Mouse (Mus musculus): ENCODE measurements around the gene Sacs.
"Not testable (repeated sequence)": the region's sequence is repeated elsewhere in the genome, so short reads cannot be mapped to it uniquely, and the experiment has no call there.

The Sacs gene

GRCm38 (mm10) chr14:61137994-61138726 lies at the start of gene Sacs:
TSS of gene Sacs (plus strand) at chr14:61138457.
- DNase-seq (ENCODE audit: low spot score in 2 of 2) = no peak

GRCm38 (mm10) chr14:61090955-61091354 lies 47.3 kb upstream of the Sacs start:
- DNase-seq (ENCODE audit: low spot score in 2 of 2) = no peak

- DNase-seq (ENCODE audit: low spot score in 2 of 2) = no peak
Measured at GRCm38 (mm10) chr14:61092073-61092472, 46.2 kb upstream of the Sacs start.

DNA sequence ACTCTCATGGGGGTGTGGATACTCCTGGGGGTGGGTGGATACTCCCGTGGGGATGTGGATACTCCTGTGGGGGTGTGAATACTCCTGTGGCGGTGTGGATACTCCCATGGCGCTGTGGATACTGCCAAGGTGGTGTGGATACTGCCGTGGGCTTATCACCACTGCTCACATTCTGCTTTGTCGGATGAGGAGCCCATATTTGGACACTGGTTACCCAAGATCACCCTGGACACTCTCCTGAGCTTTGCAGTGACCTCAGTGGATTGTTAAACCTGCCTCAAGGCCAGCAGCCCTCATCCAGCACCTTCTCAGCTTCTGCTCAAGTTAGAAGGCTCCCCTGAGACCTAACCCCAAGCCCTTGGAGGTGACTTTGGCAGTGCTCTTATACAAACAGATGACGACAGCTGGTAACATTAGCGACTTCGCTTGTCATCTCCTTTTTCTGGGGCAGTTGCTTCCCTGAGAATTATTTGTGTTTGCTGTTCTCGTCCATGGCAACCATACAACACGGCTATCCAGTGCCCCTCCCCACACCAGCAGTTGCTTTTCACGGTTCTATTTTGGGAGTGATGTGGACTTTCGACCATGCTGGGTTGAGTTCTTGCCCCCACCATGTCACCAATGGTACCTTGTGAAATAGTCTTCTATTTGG lies 40.2 kb upstream of the Sacs start:
- DNase-seq (ENCODE audit: low spot score in 2 of 2) = no peak

DNA sequence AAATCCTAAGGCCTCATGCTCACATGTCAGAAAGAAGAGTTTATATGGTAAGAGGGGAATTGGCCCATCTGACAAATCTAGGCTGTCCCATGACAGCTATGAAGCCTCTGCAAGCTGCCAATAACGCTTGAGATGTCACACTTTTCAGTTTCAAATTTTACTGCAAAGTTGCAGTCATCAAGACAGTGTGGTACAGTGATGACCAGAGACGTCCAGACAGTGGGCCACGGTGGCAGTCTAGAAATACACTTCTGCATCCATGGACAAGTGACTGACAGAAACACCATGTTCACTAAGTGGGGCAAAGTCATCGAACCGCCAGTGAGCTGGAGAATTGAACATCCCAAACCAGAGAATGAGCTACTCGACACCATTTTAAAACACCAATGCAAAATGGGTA lies 37.5 kb upstream of the Sacs start:
- no peak for DNase-seq (ENCODE audit: low spot score in 2 of 2)

GRCm38 (mm10) chr14:61106404-61106803 lies 31.9 kb upstream of the Sacs start:
- no peak for DNase-seq (ENCODE audit: low spot score in 2 of 2)

DNA sequence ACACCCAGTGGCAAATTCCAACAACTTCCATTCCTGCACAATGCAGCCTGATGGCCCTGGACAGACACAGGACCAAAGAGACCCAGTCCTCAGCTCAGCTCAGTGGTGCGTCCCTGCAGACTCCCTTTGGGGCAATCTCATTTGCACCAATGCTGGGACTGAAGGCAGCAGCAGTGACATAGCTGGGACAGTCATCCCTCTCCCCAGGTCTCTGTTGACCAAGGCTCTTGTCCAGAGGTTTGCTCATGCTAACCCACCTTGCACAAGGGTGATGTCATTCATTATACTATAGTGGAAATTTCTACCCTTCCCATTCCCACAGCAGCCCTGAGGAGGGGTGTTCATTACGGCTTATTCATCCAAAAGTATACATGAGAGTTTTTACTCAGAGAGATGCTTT lies 29.6 kb upstream of the Sacs start:
- no peak for DNase-seq (ENCODE audit: low spot score in 2 of 2)

DNA sequence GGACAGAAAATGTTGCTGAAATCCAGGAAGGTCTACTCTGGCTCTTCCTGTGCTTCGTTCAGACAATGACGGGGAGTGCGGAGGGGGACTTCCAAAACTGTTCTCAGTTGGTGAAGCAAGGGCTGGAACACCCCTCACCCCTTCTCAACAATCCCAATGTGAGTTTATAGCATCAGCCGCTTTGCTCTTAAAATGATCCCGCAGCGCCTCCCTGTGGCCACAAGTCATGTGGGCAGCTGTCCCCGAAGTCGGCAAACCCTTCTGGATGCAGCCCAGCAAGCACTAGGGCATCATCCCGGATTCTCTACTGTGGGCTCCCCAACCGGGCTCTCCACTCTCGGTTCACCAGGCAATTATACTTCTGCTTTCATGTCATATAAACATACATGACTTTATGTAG lies 25.9 kb upstream of the Sacs start:
- peak; percentile 39 to 82 for DNase-seq (ENCODE audit: low spot score in 2 of 2)

DNA sequence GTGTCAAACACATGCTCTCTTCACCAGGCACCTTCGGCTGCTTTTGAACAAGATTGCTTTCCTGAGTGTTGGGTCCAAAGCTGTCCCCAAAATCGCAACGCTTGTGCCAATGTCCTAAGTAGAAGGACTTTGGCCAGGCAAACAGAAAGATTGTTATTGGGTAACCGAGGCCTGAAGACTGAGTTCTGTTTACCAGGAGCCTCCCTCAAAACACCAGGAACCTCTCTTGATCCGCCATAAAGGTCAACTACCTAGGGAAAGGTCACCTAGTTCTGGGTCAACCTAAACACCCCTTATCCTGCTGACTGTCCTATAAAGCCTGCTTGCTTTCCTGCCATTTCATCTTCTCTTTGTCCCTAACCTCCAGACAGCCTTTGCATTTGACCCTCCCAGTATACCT lies 13.5 kb upstream of the Sacs start:
- DNase-seq (ENCODE audit: low spot score in 2 of 2) = no peak

- DNase-seq (ENCODE audit: low spot score in 2 of 2) = no peak
Measured at GRCm38 (mm10) chr14:61125201-61125600, 13.1 kb upstream of the Sacs start.

DNA sequence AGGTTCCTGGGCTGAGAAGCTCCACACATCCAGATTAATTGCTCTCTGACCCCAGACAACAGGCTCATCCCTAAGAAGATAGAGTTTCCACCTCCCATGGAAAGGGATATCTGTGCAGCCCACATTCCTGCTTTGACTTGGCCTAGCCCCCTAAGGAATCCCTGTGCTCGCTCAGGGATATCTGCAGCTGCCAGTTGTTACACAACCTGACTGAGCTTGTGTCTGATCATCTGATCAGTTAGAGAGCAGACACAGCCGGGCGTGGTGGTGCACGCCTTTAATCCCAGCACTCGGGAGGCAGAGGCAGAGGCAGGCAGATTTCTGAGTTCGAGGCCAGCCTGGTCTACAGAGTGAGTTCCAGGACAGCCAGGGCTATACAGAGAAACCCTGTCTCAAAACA lies 10.9 kb upstream of the Sacs start:
- not testable (repeated sequence) for DNase-seq (ENCODE audit: low spot score in 2 of 2)

DNA sequence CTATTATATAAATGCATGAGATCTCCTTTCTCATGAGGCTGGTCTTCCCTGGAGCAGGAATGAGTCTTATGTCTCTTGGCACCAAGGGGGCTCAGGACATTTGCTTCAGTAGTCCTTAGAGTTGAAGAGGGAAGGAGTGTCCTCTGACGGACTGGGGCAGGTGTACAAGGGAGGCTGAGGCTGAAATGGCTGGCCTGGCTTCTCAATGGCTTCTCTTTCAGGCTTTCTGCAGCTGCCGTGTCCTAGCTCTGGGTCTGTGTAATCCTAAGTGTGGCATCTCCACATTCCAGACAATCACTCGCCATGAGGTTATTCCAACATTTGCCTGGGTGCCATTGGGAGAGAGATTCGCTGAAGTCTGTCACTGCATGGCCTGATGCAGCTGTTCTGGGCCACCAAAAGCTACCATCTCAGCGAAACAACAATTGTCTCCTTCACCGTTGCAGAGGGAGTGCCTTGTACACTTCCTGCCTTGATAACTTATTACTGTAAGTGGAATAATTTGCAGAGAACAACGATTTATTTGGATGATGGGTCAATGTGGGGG lies 9.2 kb upstream of the Sacs start:
- DNase-seq (ENCODE audit: low spot score in 2 of 2) = no peak

DNA sequence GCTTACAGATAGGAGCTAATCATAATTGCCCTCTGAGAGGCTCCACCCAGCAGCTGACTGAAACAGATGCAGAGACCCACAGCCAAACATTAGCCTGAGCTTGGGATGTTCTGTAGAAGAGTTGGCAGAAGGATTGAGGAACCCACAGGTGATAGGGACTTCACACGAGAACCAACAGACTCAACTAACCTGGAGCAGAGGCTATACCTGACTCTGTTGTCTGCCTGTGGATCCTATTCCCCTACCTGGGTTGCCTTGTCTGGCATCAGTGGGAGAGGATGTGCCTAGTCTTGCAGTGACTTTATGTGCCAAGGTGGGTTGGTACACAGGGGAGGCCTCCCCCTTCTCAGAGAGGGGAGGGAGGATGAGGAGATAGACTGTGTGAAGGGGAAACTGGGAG lies 5.7 kb upstream of the Sacs start:
- no peak for DNase-seq (ENCODE audit: low spot score in 2 of 2)

- DNase-seq (ENCODE audit: low spot score in 2 of 2) = no peak
Measured at GRCm38 (mm10) chr14:61134381-61135030, 3.8 kb upstream of the Sacs start.

- DNase-seq (ENCODE audit: low spot score in 2 of 2) = no peak
Measured at GRCm38 (mm10) chr14:61137410-61137809, 847 bp upstream of the Sacs start.

DNA sequence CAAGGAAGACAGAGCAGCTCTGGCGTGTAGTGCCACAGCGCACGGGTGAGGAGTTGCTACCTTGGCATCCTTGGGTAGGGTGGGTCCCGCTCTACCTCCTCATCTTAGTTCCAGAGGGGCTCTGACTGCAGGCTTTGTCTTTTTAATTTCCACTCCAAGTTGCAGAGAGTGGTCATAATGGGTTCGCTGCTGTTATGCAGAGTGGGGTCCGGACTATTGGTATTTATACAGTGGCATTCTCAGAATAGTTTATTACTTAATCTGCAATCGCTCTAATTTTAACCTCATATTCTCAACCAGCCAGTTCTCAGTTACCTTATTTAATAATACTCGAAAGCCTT lies 440 bp downstream of the Sacs start:
- no peak for DNase-seq (ENCODE audit: low spot score in 2 of 2)

- DNase-seq (ENCODE audit: low spot score in 2 of 2) = no peak
Measured at GRCm38 (mm10) chr14:61143358-61143757, 5.1 kb downstream of the Sacs start.

DNA sequence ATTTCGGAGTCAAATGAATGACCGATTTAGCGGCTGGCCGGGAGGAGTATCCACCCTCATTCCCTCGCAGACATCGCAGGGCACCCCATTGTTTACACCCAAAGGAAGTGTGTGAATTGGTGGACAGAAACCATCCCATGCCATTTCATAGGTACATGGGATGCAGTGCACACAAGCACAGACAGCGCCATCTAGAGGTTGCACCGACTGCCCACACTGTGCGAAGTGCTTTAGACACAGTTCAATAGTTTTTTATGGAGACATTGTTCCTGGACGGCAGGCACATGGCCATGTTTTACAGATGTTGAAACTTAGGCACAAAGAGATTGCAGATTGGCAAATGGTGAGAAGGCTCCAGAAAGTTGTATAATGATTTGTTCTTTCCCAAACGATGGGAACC lies 5.6 kb downstream of the Sacs start:
- peak in 1 of 2 experiments; percentile 35 for DNase-seq (ENCODE audit: low spot score in 2 of 2)

DNA sequence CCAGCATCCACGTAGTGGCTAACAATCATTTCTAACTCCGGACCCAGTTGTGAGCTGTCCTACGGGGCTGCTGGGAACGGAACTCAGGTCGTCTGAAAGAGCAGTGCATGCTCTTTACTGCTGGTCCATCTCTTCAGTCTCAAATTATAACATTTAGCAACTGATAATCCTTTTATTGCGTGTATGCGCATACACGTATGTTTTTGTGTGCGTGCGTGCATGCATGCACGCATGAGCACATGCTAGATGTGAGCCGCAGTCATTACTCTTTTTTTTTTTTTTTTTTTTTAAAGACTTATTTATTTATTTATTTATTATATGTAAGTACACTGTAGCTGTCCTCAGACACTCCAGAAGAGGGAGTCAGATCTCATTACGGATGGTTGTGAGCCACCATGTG lies 12.2 kb downstream of the Sacs start:
- DNase-seq (ENCODE audit: low spot score in 2 of 2) = not testable (repeated sequence)

DNA sequence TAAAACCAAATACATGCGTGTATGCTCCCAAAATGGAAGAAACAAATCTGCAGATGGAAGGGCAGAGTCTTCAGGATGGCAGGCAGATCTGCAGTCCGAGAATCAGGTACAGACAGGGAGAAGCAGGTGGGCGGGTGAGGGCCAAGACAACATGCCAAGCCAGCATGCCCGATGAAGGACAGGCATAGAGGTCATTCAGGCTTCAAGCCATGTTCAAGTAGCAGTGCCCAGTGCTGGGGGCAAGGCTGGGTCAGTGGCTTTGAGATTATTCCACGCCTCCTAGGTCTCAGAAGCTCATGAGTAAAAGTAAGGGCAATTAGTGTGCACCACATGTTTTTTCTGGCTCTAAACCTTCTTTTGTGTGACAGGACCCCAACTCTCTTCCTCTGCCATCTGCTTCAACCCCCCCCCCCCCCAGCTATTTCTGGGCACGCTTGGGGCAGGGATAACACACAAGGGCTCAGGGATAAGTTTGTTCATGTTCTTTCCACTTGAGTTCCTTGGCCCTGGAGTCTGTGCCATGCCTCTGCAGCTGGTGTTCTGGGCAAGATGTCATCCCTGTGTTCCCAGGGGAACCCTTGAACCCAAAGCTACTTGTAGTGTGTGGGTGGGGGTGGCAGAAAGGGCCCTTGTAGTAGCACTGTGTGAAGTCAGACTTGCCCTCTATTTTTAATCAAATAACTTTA lies 16.8 kb downstream of the Sacs start:
- DNase-seq (ENCODE audit: low spot score in 2 of 2) = no peak

GRCm38 (mm10) chr14:61155687-61156086 lies 17.4 kb downstream of the Sacs start:
- DNase-seq (ENCODE audit: low spot score in 2 of 2) = no peak

GRCm38 (mm10) chr14:61157426-61157825 lies 19.2 kb downstream of the Sacs start:
- not testable (repeated sequence) for DNase-seq (ENCODE audit: low spot score in 2 of 2)

Data from spleen, postnatal 10 days (tissue).